Mouse (Mus musculus) testis, postnatal 10 days (tissue): ENCODE results near the gene Baiap2.

Experiments used
- DNase-seq: peaks from one replicate; pipeline ENCODE4 v3.0.0; 2021; ENCODE audit warnings: low spot score

Baiap2 gene

DNA sequence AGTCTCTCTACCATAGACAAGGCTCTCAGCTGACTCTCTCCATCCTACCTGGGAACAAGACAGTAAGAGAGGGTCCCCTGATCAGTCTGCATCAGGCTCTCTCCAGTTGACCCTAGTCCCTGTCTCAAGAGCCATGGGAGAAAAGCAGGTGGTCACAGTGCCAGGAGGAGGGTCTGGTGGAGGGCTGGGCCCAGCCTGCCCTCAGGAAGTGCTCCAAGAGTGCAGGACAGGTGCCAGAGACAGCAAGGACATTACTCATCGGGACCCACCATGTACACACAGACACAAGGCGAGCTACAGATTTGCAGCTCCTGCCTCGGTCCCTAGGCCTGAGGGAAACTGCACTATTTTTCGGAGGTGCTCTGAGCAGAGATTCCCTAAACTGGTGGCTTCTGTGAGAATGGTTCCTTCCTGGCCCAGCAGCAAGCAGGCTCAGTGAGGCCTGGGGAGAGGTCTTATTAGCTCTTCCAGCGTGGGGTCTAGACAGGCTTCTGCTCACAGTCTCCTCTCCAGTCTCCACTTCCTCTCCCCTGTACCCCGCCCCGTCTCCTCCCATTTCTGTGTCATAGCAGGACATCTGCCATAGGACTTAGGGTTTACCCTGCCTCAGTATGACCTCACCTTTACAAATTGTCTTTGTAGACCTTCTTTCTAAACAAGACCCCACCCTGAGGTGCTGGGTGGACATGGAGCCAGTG is 99.7 kb downstream of the Baiap2 start:
- DNase-seq: no peak

DNA sequence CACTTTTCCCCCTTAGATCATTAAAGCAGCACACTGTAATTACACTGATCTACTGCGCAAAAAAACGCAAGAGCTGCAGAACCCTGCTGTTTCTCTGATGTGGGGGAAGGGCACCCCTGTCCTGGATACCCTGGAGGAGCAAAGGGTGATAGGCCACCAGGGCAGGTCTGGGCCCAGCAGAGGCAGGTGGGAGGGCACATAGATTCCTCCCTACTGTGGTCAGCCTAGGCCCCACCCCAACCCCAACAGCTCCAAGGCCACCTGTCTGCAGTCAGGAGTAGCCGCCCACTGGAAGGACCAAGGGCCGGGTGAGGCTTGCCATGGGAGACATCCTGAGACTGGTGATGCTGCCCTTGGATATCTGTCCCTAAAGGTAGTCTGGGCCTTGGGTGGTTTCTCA is 102.8 kb downstream of the Baiap2 start:
- no peak for DNase-seq

DNA sequence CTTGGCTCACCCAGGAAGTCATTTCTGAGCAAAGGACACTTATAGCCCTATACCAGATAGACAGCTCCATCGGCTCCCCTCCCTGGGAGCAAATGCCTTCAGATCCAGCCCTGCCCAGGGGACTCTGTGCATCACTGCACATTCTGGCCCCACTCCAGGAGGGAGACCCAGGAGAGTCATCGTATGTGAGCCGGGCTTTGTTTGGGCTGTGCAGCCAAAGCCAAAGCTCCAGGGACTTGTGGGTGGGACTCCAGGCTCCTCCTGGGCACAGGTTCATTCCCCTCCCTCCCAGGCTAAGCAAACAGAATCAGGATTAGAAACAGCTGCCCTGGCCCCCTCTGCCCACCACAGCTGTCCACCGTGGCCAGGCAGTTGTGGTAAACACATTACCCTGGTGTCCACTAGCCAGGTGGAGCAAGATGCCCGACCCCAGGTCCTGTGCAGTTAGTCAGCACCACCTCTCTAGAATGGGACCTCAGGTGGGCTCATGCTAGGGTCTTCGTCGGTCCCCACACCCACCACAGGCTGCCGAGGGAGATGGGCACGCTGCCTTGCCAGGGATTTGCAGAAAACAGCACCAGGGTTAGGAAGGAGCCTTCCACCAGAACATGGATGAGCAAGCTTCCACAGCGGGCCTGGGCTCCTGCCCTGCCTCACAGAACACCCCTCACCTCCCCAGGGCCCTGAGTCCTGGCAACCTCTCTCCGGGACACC is 103.4 kb downstream of the Baiap2 start:
- no peak for DNase-seq

DNA sequence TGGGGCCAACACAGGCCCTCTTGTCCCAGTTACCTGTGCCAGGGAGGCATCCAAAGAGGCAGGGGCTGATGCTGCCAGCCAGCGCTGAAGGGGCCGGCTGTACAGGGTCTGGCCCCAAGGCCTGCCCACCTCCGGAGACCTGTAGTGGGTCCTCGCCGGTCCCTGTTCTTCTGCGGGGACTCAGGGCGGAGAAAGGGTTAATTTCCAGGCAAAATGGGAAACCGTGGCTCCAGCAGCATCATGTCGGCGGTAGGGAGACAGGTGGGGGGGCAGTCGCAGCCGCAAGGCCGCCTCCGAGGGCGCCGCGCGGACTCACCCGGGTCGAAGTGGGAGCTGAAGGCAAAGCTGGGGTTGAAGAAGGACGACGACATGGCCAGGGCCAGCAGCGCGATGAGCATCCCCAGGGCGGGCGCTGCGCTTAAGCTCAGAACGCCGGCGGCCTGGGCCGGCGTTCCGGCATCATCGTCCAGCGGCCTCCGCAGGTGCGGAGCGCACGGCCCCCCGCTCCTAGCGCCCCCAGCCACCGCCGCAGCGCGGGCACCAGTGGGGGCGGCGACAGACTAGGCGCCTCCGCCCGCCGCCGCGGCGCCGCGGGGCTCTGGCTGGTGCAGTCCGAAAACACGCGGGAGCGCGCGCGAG is 104.1 kb downstream of the Baiap2 start, which contains the start of gene Aatk:
Gene Aatk, minus strand, starts transcription at position 615 of the 639 bp plus-strand sequence.
- no peak for DNase-seq

DNA sequence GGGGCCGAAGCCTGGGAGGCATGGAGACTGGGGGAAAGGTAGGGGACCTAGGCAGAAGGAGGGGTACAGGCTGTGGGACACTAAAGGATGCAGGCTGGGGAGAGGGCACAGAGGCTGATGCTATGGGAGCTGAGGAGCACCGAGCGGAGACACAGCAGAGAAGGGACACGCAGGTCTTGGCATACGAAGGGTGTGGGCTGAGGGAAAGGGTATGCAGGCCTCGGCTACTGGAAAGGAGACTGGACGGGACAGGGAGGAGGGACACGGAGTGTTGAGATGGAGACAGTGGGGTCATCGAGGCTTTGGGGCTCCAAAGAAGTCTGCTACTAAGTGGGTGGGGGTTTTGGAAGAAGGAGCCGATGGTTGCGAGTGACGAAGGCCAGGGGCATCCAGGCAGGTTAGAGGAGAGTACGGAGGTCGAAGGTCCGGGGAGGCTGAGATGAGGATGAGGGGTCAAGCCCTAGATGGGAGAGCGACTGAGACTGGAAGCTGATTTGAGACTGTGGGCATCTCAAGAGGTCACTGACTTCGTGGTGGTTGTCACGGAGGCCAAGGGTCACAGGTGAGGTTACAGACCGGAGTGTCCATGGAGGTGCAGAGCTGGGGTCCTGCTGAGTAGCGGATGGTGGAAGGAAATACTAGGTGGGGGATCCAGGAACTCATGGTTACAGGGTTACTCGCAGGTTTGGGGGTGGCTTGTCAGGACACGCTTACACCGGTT is 105.1 kb downstream of the Baiap2 start:
- no peak for DNase-seq

DNA sequence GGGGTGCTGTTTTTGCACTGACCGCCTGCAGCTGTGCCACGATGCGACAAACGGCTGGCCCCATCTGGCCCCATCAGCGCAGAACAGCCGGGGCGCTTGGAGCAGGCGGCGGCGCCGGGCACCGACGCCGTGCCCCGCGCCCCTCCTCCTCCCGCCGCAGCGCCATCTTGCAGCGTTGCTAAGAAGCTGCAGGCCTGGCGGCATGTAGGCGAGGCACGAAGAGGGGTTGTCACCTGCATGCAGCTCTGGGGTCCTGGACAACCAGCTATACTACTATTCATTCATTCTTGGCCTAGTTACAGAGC is 105.6 kb downstream of the Baiap2 start:
- no peak for DNase-seq

DNA sequence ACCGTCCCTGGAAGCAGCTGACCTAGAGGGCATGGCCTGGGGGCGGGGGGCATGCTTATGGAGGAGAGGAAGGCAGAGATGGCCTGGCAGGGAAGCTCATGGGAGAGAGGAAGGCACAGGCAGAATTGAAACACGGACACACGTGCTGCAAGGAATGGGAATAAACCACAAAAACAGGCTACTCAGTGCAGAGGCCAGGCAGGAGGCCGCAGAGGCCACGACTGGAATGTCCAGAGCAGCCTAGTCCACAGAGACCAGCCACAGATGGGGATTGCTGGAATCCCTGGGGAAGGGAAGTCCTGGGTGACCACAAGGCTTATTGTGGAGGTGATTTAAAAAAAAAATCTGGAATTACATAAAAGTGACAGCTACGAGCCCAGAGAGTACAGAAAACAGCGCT is 106.5 kb downstream of the Baiap2 start:
- no peak for DNase-seq

DNA sequence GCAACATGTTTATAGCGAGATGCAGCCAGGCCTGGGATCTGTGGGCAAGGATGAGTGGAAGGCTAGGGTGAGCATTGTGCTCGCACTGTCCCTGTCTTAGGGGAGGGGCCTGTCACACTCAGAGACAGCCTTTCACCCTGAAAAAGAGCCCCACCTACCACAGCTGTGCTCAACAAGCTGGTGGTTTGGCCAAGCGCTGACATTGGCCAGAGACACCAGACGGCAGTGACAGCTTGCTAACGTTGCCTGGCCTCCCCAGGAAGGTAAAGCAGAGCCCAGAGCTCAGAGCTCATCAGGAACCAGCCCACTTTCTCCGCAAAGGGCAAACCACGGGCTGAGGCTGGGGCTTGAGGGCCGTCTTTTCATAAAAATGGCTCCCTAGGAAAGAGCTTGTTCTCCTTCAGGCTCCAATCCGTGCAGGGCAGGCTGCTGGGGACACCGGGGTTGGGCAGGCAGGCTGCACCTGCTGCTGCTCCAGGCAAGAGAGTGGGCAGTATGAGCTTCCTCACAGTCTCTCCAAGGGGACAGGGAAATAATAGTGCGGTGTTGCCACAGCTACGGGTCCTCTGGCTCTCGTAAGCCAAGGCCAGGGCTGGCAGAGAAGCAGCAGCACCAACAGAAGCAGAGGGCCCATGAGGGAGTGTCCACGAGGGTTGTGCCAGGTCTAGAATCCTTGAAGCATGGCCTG is 108.7 kb downstream of the Baiap2 start:
- no peak for DNase-seq

DNA sequence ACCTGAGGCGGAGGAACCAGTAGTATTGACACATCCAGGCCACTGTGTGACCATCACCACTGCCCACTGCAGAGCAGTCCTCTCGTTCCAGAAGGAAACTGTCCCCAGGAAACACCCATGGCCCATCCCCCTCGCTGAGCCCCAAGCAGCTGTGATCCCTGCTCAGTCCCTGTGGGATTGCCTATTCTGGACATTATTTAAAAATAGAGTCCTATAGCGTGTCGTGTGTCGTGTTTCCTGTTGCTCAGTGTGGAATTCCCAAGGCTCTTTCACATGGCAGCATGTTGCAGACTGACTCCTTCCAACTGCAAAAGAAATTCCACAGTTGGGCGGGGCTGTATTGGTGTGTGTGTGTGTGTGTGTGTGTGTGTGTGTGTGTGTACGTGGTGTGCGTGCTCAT is 109.7 kb downstream of the Baiap2 start:
- no peak for DNase-seq

DNA sequence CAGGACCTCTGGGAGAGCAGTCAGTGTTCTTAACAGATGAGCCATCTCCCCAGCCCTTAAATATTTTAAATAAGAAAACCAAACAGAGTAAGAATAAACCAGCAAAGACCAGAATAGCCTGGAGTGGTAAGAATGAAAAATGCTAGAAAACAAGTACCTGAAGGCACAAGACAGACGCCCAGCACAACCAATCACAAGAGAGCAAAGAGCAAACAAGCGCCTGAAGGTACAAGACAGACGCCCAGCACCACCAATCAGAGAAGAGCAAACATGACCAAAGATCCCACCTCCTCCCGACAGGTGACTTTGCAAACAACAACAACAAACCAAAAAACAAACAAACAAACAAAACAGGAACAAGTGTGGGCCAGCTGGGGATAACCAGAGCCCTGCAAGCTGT is 111.3 kb downstream of the Baiap2 start:
- no peak for DNase-seq

DNA sequence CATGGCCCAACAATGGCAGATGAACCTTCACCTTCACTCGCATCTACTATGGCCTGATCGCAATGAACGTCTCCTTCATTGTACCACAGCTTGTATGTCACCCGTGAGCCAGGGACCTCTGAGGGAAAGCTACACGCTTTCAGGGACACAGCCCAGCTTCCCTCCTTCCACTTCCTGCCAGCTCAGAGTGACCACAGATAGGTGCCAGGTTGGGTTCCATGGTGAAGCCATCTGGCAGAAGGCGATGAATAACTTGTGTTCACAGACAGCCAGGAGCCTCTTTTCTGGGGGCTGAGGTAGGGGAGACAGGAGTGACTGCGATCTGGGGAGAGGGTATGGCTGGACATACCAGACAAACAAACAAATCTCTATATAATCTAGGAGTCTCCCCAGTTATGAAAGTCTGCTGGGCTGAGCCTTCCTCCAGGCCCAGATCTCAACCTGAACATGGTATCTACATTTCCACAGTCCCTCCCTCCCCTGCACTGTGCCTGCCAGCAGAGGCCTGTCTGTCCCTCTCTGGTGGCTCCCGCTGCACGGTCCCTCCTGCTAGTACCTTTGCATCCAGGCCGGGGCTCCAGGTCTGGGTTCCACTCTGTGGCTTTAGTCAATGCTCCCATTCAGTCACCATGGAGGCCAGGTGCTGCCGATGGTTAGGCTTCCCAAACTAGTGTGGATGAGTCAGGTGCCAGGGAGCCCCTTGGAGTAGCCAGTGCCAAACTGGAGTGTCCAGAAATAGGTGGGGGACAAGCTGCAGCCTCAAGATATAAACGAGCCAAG is 113.6 kb downstream of the Baiap2 start:
- DNase-seq: no peak
